Mouse (Mus musculus): ENCODE measurements at regions not wholly inside any gene's neighbourhood (a gene's known extent, or its start where the extent isn't known, plus 50 kb on each side); places are given as distances from the start of the nearest gene placed in this dataset.

GRCm38 (mm10) chr8:78154873-78155272, 58.2 kb upstream of the Ttc29 start:
- DNase-seq (ENCODE audit: low read depth, low spot score) = no peak

DNA sequence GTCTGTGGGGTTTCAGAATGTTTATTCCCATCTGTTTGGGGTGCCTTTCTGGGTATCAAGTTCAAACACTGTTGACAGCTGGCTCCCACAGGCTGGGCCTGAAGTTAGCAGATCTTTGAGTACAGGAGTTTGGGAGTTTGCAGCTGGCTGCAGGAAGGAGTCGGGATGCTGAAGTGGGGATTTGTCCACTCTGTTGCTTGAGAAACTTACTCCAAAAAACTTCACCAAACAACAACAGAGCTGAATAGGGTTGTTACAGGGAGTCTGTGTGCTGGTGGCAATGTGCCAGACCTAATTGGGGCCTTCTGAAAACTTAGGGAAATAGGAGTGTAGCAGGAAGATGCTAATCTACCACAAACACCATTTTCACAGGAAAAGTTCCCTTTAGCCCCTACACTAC, 51.1 kb upstream of the Ttc29 start:
- DNase-seq (ENCODE audit: low read depth, low spot score) = no peak

- no peak for DNase-seq (ENCODE audit: low read depth, low spot score)
Observed at GRCm38 (mm10) chr8:78162763-78163508, 50.2 kb upstream of the Ttc29 start.

All from retina, adult 2 months (tissue).